Mouse (Mus musculus) cerebellum, postnatal 10 days (tissue): Measurements from ENCODE around the gene Sh3gl3.

Experiments used
- DNase-seq, 2 experiments: peaks; one replicate each; pipeline ENCODE4 v3.0.0; 2021; ENCODE audit warnings: mixed read lengths in 2 of 2

Gene Sh3gl3

GRCm38 (mm10) chr7:82235486-82235885, 61.8 kb downstream of the Sh3gl3 start:
- no peak for DNase-seq

GRCm38 (mm10) chr7:82236152-82236898, 62.7 kb downstream of the Sh3gl3 start:
- DNase-seq = no peak

GRCm38 (mm10) chr7:82236899-82237162, 63.2 kb downstream of the Sh3gl3 start:
- DNase-seq = no peak

GRCm38 (mm10) chr7:82240424-82241240, 67.0 kb downstream of the Sh3gl3 start:
- DNase-seq = no peak

GRCm38 (mm10) chr7:82244701-82245100, 71.1 kb downstream of the Sh3gl3 start:
- DNase-seq = no peak

- no peak for DNase-seq
These were observed 75.5 kb downstream of the Sh3gl3 start for GRCm38 (mm10) chr7:82248953-82249695.

GRCm38 (mm10) chr7:82253309-82253708, 79.7 kb downstream of the Sh3gl3 start:
- DNase-seq = no peak

- no peak for DNase-seq
These were observed 83.3 kb downstream of the Sh3gl3 start for GRCm38 (mm10) chr7:82256936-82257335.

GRCm38 (mm10) chr7:82257530-82257929, 83.9 kb downstream of the Sh3gl3 start:
- no peak for DNase-seq

- DNase-seq = peak; percentile 75 to 80
These were observed 86.6 kb downstream of the Sh3gl3 start for GRCm38 (mm10) chr7:82260210-82260609.

- peak; percentile 83 to 86 for DNase-seq
These were observed 89.5 kb downstream of the Sh3gl3 start for GRCm38 (mm10) chr7:82263141-82263540.

- DNase-seq = no peak
These were observed 90.5 kb downstream of the Sh3gl3 start for GRCm38 (mm10) chr7:82264119-82264518.

GRCm38 (mm10) chr7:82265365-82265764, 91.7 kb downstream of the Sh3gl3 start:
- DNase-seq = peak; percentile 38 to 43

- peak; percentile 36 to 48 for DNase-seq
These were observed 96.3 kb downstream of the Sh3gl3 start for GRCm38 (mm10) chr7:82269948-82270347.

- no peak for DNase-seq
These were observed 98.1 kb downstream of the Sh3gl3 start for GRCm38 (mm10) chr7:82271742-82272141.

GRCm38 (mm10) chr7:82272875-82273274, 99.2 kb downstream of the Sh3gl3 start:
- DNase-seq = peak; percentile 78 to 88

GRCm38 (mm10) chr7:82274011-82274709, 100.5 kb downstream of the Sh3gl3 start:
- DNase-seq = peak; percentile 72 to 78

- no peak for DNase-seq
These were observed 101.3 kb downstream of the Sh3gl3 start for GRCm38 (mm10) chr7:82274975-82275374.

- no peak for DNase-seq
These were observed 102.0 kb downstream of the Sh3gl3 start for GRCm38 (mm10) chr7:82275529-82276204.

GRCm38 (mm10) chr7:82282011-82282410, 108.4 kb downstream of the Sh3gl3 start:
- no peak for DNase-seq

GRCm38 (mm10) chr7:82282464-82282863, 108.8 kb downstream of the Sh3gl3 start:
- peak in 1 of 2 experiments; percentile 23 for DNase-seq

- DNase-seq = no peak
These were observed 113.6 kb downstream of the Sh3gl3 start for GRCm38 (mm10) chr7:82287242-82287641.
